Mouse (Mus musculus) hindbrain, postnatal 0 days (tissue): ENCODE data around the gene Insyn1. TPM values are rescaled to one million over a fixed set of nuclear protein-coding genes. Genes with fewer than 3 reads are reported as not detected.
A peak's percentile ranks its signal among the peaks of the same experiment; 100 is the strongest.

Source experiments
- ATAC-seq: fragments of 200-750 bp; cut with Nextera tagmentation; 2 replicates; pipeline ENCODE4 v1.8.0; 2017; ENCODE audit warnings: mild to moderate bottlenecking, moderate TSS enrichment, moderate library complexity
- DNase-seq: peaks from one replicate; pipeline ENCODE4 v3.0.0-alpha.2; 2015; ENCODE audit warnings: low spot score
- H3K27ac ChIP-seq: fragments of 300-500 bp; sonication (generic); 2 replicates; pipeline ENCODE4 v1.5.1; 2014; ENCODE audit warnings: mild to moderate bottlenecking
- H3K27me3 ChIP-seq: fragments of 300-500 bp; sonication (generic); 2 replicates; pipeline ENCODE4 v1.6.1; 2014; ENCODE audit warnings: low read length, mixed read lengths; ENCODE audit not compliant: insufficient read depth
- H3K36me3 ChIP-seq: fragments of 300-500 bp; sonication (generic); 2 replicates; pipeline ENCODE4 v1.6.1; 2014; ENCODE audit warnings: low read length, mixed read lengths; ENCODE audit not compliant: insufficient read depth
- H3K4me1 ChIP-seq: fragments of 300-500 bp; sonication (generic); 2 replicates; pipeline ENCODE4 v1.6.1; 2014; ENCODE audit warnings: antibody characterized with exemption, low read length, mixed read lengths; ENCODE audit not compliant: insufficient read depth
- H3K4me2 ChIP-seq: fragments of 300-500 bp; sonication (generic); 2 replicates; pipeline ENCODE4 v1.6.1; 2014; ENCODE audit warnings: low read depth, mild to moderate bottlenecking, low read length, moderate library complexity, mixed read lengths
- H3K4me3 ChIP-seq: fragments of 300-500 bp; sonication (generic); 2 replicates; pipeline ENCODE4 v1.5.1; 2014; ENCODE audit warnings: low read length
- H3K9ac ChIP-seq: fragments of 300-500 bp; sonication (generic); replicated peaks from 2 replicates; pipeline ENCODE4 v1.6.1; 2014; ENCODE audit warnings: mild to moderate bottlenecking, low read length, moderate library complexity, mixed read lengths
- H3K9me3 ChIP-seq: fragments of 300-500 bp; sonication (generic); 2 replicates; pipeline ENCODE4 v1.6.1; 2016; ENCODE audit warnings: low read length, mixed read lengths
- CTCF ChIP-seq: IDR thresholded peaks from 2 replicates; pipeline ENCODE4 v1.5.1; 2016; ENCODE audit warnings: antibody characterized with exemption, control low read depth, low read depth
- WGBS: fragments of 180-500 bp; shearing (Covaris S2); extraction: QIAGEN DNeasy Blood & Tissue Kit; methylation state at CpG from one replicate; pipeline ENCODE4 v1.1.7; 2014; 5-methylcytosine and 5-hydroxymethylcytosine counted together
- polyA plus RNA-seq: library from polyadenylated mRNA; unstranded; fragments of >200 nt; fragmentation: Nextera tagmentation; extraction: Ambion mirVana; gene quantifications from 2 replicates; pipeline ENCODE4 v1.2.1, GENCODE M21; 2015
- total RNA-seq: library from RNA; depleted of rRNA; stranded (reverse); fragments of >200 nt; gene quantifications from 2 replicates; pipeline ENCODE4 v1.2.3, GENCODE M21; 2014

The Insyn1 gene
- total and polyA plus RNA-seq, 2 experiments from 2014 or later: 8.7 to 106 TPM

DNA sequence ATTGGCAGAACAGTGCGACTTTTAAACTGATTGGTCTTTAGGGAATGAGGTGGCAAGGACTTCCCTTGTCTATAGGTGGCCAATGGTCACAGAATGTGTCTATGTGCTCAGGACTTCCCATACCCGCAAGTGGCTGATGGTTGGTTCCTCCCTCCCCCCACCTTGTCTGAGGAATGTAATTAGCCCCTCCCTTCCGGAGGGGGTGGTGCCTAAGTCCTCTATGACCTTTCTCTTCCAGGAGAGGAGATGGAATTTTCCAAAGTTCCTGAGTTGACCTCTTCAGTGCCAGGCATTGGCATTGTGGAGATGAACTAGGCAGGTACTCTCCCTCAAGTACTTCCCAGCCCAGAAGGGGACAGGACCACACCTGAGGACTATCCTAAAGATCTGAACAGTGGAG lies 33.5 kb upstream of the Insyn1 start:
- no peak overlapping the region for H3K9ac ChIP-seq
- H3K36me3 ChIP-seq: no peaks in the 10 kb centered on the region
- 48% methylated on average over 3 of the region's 3 CpGs for WGBS
- no peak overlapping the region for H3K27ac ChIP-seq
- H3K4me3 ChIP-seq: no peak overlapping the region
- H3K27me3 ChIP-seq: no peaks in the 10 kb centered on the region
- no peak overlapping the region for H3K4me2 ChIP-seq
- TF ChIP-seq CTCF: no peak
- ATAC-seq (no peak), DNase-seq (no peak)
- H3K9me3 ChIP-seq: no peaks in the 10 kb centered on the region
- H3K4me1 ChIP-seq: peaks cover 15% of the 10 kb centered on the region

- Histone ChIP-seq H3K9me3 (no peaks in the 10 kb centered on the region), H3K4me2 (peak overlapping the region; percentile 6; the same call in 1 of the 2 replicates), H3K27me3 (no peaks in the 10 kb centered on the region), H3K9ac (no peak overlapping the region), H3K27ac (no peak overlapping the region), H3K4me1 (peaks cover 15% of the 10 kb centered on the region), H3K4me3 (no peak overlapping the region), H3K36me3 (no peaks in the 10 kb centered on the region)
- peak; percentile 63 for ATAC-seq
- 8% methylated on average over 13 of the region's 13 CpGs for WGBS
- TF ChIP-seq CTCF: no peak
- DNase-seq: peak; percentile 79
Observed at GRCm38 (mm10) chr9:58455798-58456197, 32.6 kb upstream of the Insyn1 start.

- WGBS: 32% methylated on average over 7 of the region's 7 CpGs
- Histone ChIP-seq H3K27ac (no peak overlapping the region), H3K4me2 (no peak overlapping the region), H3K4me1 (peaks cover 15% of the 10 kb centered on the region), H3K27me3 (no peaks in the 10 kb centered on the region), H3K36me3 (no peaks in the 10 kb centered on the region), H3K4me3 (no peak overlapping the region), H3K9ac (no peak overlapping the region), H3K9me3 (no peaks in the 10 kb centered on the region)
- ATAC-seq (peak; percentile 77), DNase-seq (peak; percentile 87)
- TF ChIP-seq CTCF: no peak
Observed at GRCm38 (mm10) chr9:58457481-58457955, 30.9 kb upstream of the Insyn1 start.

DNA sequence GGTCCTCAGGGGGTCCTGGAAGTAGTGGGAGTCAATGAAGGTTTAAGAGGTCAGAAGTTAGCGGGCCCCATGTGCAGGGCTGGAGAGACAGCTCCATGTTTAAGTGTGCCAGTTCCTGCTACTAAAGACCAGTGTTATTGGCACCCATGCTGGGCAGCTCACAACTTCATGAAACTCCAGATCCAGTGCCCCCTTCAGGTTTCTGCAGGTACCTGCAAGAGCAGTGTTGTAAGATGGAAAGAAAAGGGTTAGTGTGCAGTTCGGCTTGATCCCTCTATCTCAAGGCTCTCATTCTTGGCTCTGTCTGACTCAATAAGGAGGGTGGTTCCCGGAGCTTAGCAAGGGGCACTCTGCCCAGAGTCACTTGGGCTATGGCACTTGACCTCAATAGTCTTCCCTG lies 30.1 kb upstream of the Insyn1 start:
- ATAC-seq (no peak), DNase-seq (peak; percentile 67)
- Histone ChIP-seq H3K9ac (no peak overlapping the region), H3K9me3 (no peaks in the 10 kb centered on the region), H3K4me3 (no peak overlapping the region), H3K4me2 (no peak overlapping the region), H3K4me1 (peaks cover 15% of the 10 kb centered on the region), H3K27me3 (no peaks in the 10 kb centered on the region), H3K27ac (no peak overlapping the region), H3K36me3 (no peaks in the 10 kb centered on the region)
- TF ChIP-seq CTCF: peak; percentile 53
- 53% methylated on average over 3 of the region's 3 CpGs for WGBS

GRCm38 (mm10) chr9:58458856-58459553 lies 29.4 kb upstream of the Insyn1 start:
- Histone ChIP-seq H3K36me3 (no peaks in the 10 kb centered on the region), H3K9me3 (no peaks in the 10 kb centered on the region), H3K4me2 (no peak overlapping the region), H3K27me3 (no peaks in the 10 kb centered on the region), H3K4me3 (no peak overlapping the region), H3K4me1 (peaks cover 15% of the 10 kb centered on the region), H3K27ac (no peak overlapping the region), H3K9ac (no peak overlapping the region)
- no peak for TF ChIP-seq CTCF
- ATAC-seq: 0 out of 2 replicates have a peak, but pooled peaks have one; percentile 27
- DNase-seq: peak; percentile 75
- WGBS: 63% methylated on average over 6 of the region's 6 CpGs

- no peaks in the 10 kb centered on the region for H3K27me3 ChIP-seq
- H3K4me2 ChIP-seq: no peak overlapping the region
- H3K36me3 ChIP-seq: no peaks in the 10 kb centered on the region
- 43% methylated on average over 5 of the region's 5 CpGs for WGBS
- H3K9ac ChIP-seq: no peak overlapping the region
- no peaks in the 10 kb centered on the region for H3K9me3 ChIP-seq
- H3K4me3 ChIP-seq: no peak overlapping the region
- peak overlapping the region; percentile 22; the same call in 1 of the 2 replicates for H3K27ac ChIP-seq
- ATAC-seq (peak; percentile 70; the same call in 1 of the 2 replicates), DNase-seq (peak; percentile 37)
- H3K4me1 ChIP-seq: 0 out of 2 replicates have a peak, but pooled peaks cover 4% of the 10 kb centered on the region
- TF ChIP-seq CTCF: no peak
Observed at GRCm38 (mm10) chr9:58467345-58468025, 20.9 kb upstream of the Insyn1 start.
